Mouse (Mus musculus) MEL (cell line): ENCODE data around the gene Smc6. TPM values are rescaled to one million over a fixed set of nuclear protein-coding genes. Genes with fewer than 3 reads are reported as not detected.

Experiments used
- DNase-seq: peaks from one replicate; pipeline ENCODE4 v3.0.0; 2011; ENCODE audit warnings: low read depth, low spot score
- H3K27ac ChIP-seq: 2 replicates; pipeline ENCODE4 v1.5.1; 2012; ENCODE audit warnings: low read depth, mild to moderate bottlenecking, control low read depth, low read length, moderate library complexity; ENCODE audit not compliant: control insufficient read depth
- H3K27me3 ChIP-seq, 2 experiments: fragments of 150-350 bp in 1 of 2; sonication (generic) in 1 of 2; 2 replicates each; pipeline ENCODE4 v1.6.1; 2012; ENCODE audit warnings: low read length in 2 of 2, mild to moderate bottlenecking in 2 of 2, improper control_type of control experiment in 1 of 2, moderate library complexity in 1 of 2; ENCODE audit not compliant: insufficient read depth in 2 of 2, control insufficient read depth in 1 of 2
- H3K36me3 ChIP-seq, 2 experiments: 2 replicates each; pipeline ENCODE4 v1.6.1; 2012 to 2014; ENCODE audit warnings: low read length in 2 of 2, improper control_type of control experiment in 1 of 2, inconsistent platforms in 1 of 2, mild to moderate bottlenecking in 1 of 2; ENCODE audit not compliant: insufficient read depth in 2 of 2, control insufficient read depth in 1 of 2
- H3K4me1 ChIP-seq, 2 experiments: fragments of 150-350 bp in 1 of 2; sonication (generic) in 1 of 2; 2 replicates each; pipeline ENCODE4 v1.6.1; 2012; ENCODE audit warnings: low read length in 2 of 2, improper control_type of control experiment in 1 of 2, mild to moderate bottlenecking in 1 of 2; ENCODE audit not compliant: insufficient read depth in 2 of 2, control insufficient read depth in 1 of 2
- H3K4me3 ChIP-seq, 2 experiments: fragments of 150-350 bp in 1 of 2; sonication (generic) in 1 of 2; 2 replicates each; pipeline ENCODE4 v1.5.1; 2012; ENCODE audit warnings: low read depth in 2 of 2, low read length in 2 of 2, mild to moderate bottlenecking in 2 of 2, moderate library complexity in 2 of 2, control low read depth in 1 of 2, improper control_type of control experiment in 1 of 2; ENCODE audit not compliant: control insufficient read depth in 1 of 2, insufficient read depth in 1 of 2
- H3K79me2 ChIP-seq: 2 replicates; pipeline ENCODE4 v1.6.1; 2012; ENCODE audit warnings: mild to moderate bottlenecking, low read length, moderate library complexity; ENCODE audit not compliant: control insufficient read depth, poor library complexity, insufficient read depth
- H3K9ac ChIP-seq: 2 replicates; pipeline ENCODE4 v1.6.1; 2012; ENCODE audit warnings: low read depth, mild to moderate bottlenecking, control low read depth, low read length, moderate library complexity; ENCODE audit not compliant: control insufficient read depth, poor library complexity, severe bottlenecking
- H3K9me3 ChIP-seq: fragments of 150-350 bp; sonication (generic); replicated peaks from 2 replicates; pipeline ENCODE4 v1.6.1; 2012; ENCODE audit warnings: mild to moderate bottlenecking, low read length, improper control_type of control experiment, moderate library complexity; ENCODE audit not compliant: insufficient read depth
- BHLHE40 ChIP-seq: IDR thresholded peaks from 2 replicates; pipeline ENCODE4 v1.6.1; 2012; ENCODE audit warnings: low read depth, mild to moderate bottlenecking, inconsistent platforms, low read length, improper control_type of control experiment, borderline replicate concordance
- CTCF ChIP-seq, 3 experiments: IDR thresholded peaks in 2 of 3; conservative IDR thresholded peaks in 1 of 3; 2 replicates each; pipeline ENCODE4 v1.5.1; 2011 to 2012; ENCODE audit warnings: low read length in 3 of 3, low read depth in 2 of 3, mild to moderate bottlenecking in 2 of 3, improper control_type of control experiment in 1 of 3, inconsistent platforms in 1 of 3, mixed read lengths in 1 of 3, moderate library complexity in 1 of 3; ENCODE audit not compliant: control insufficient read depth in 1 of 3, insufficient read depth in 1 of 3, poor library complexity in 1 of 3, severe bottlenecking in 1 of 3
- ELF1 ChIP-seq: IDR thresholded peaks from 2 replicates; pipeline ENCODE4 v1.6.1; 2014; ENCODE audit warnings: low read depth, mild to moderate bottlenecking, inconsistent platforms, low read length, improper control_type of control experiment, moderate library complexity
- EP300 ChIP-seq, 2 experiments: IDR thresholded peaks; 2 replicates each; pipeline ENCODE4 v1.6.1; 2011; ENCODE audit warnings: improper control_type of control experiment in 2 of 2, low read length in 2 of 2, low read depth in 1 of 2, mild to moderate bottlenecking in 1 of 2
- ETS1 ChIP-seq: IDR thresholded peaks from 2 replicates; pipeline ENCODE4 v1.6.1; 2012; ENCODE audit warnings: low read depth, mild to moderate bottlenecking, inconsistent platforms, low read length, improper control_type of control experiment, moderate library complexity
- GATA1 ChIP-seq: IDR thresholded peaks from 2 replicates; pipeline ENCODE4 v1.6.1; 2011; ENCODE audit warnings: low read depth, low read length, improper control_type of control experiment
- HCFC1 ChIP-seq: IDR thresholded peaks from 2 replicates; pipeline ENCODE4 v1.6.1; 2012; ENCODE audit warnings: low read depth, mild to moderate bottlenecking, inconsistent platforms, low read length, improper control_type of control experiment, moderate library complexity
- MAFK ChIP-seq: IDR thresholded peaks from 2 replicates; pipeline ENCODE4 v1.6.1; 2011; ENCODE audit warnings: low read depth, mild to moderate bottlenecking, low read length, improper control_type of control experiment, borderline replicate concordance
- MYB ChIP-seq: IDR thresholded peaks from 2 replicates; pipeline ENCODE4 v1.6.1; 2011; ENCODE audit warnings: mild to moderate bottlenecking, low read depth, low read length, improper control_type of control experiment
- NELFE ChIP-seq: IDR thresholded peaks from 2 replicates; pipeline ENCODE4 v1.6.1; 2011; ENCODE audit warnings: low read depth, low read length, improper control_type of control experiment
- POLR2AphosphoS5 ChIP-seq: IDR thresholded peaks from 2 replicates; pipeline ENCODE4 v1.6.1; 2012; ENCODE audit warnings: low read depth, borderline replicate concordance, mild to moderate bottlenecking, inconsistent platforms, low read length, moderate library complexity, mixed read lengths
- RCOR1 ChIP-seq: IDR thresholded peaks from 2 replicates; pipeline ENCODE4 v1.6.1; 2012; ENCODE audit warnings: low read depth, mild to moderate bottlenecking, inconsistent platforms, low read length, improper control_type of control experiment
- USF2 ChIP-seq, 2 experiments: IDR thresholded peaks; 2 replicates each; pipeline ENCODE4 v1.6.1; 2011 to 2012; ENCODE audit warnings: improper control_type of control experiment in 2 of 2, low read length in 2 of 2, borderline replicate concordance in 1 of 2, inconsistent platforms in 1 of 2, low read depth in 1 of 2, mild to moderate bottlenecking in 1 of 2; ENCODE audit not compliant: insufficient read depth in 1 of 2
- ZC3H11A ChIP-seq: IDR thresholded peaks from 2 replicates; pipeline ENCODE4 v1.6.1; 2012; ENCODE audit warnings: low read depth, mild to moderate bottlenecking, inconsistent platforms, low read length, improper control_type of control experiment
- ZNF384 ChIP-seq: IDR thresholded peaks from 2 replicates; pipeline ENCODE4 v1.6.1; 2012; ENCODE audit warnings: low read depth, mild to moderate bottlenecking, inconsistent platforms, low read length, improper control_type of control experiment
- polyA plus RNA-seq, 2 experiments: library from polyadenylated mRNA; stranded (reverse) in 1 of 2; unstranded in 1 of 2; fragments of >175 nt in 1 of 2; fragments of >200 nt in 1 of 2; gene quantifications; 2 replicates each; pipeline versions ENCODE4 v1.2.1 to v1.2.4; 2012; ENCODE audit warnings: low replicate concordance in 2 of 2, low read depth in 1 of 2; ENCODE audit not compliant: insufficient read length in 2 of 2, insufficient read depth in 1 of 2, missing spikeins in 1 of 2
- total RNA-seq: library from RNA; depleted of rRNA; stranded (reverse); fragments of 300-350 nt; gene quantifications from 2 replicates; pipeline ENCODE4 v1.2.3, GENCODE M21; 2012

Gene Smc6
- total and polyA plus RNA-seq, 3 experiments, result 46.7 to 170 (median 63.3) TPM

- DNase-seq, result peak; percentile 25
- no peak overlapping the region for H3K27ac ChIP-seq
- no peaks in the 10 kb centered on the region for H3K27me3 ChIP-seq
- TF ChIP-seq ETS1, result no peak
- TF ChIP-seq MAFK, result no peak
- TF ChIP-seq NELFE, result no peak
- no peak for TF ChIP-seq BHLHE40
- peak; percentile 35 to 69; a peak in 3 of 4 replicates for TF ChIP-seq EP300 (IDR thresholded peaks at IDR 0.05; ENCODE audit: low read depth in 1 of 2, low read length in 2 of 2)
- no peak for TF ChIP-seq RCOR1
- TF ChIP-seq POLR2AphosphoS5, result no peak
- TF ChIP-seq GATA1, result peak; percentile 52; the same call in 1 of the 2 replicates
- no peak for TF ChIP-seq USF2 (IDR thresholded peaks at IDR 0.05; ENCODE audit: borderline replicate concordance in 1 of 2, insufficient read depth in 1 of 2, low read depth in 1 of 2, low read length in 2 of 2)
- TF ChIP-seq HCFC1, result no peak
- no peak for TF ChIP-seq ZC3H11A
- peaks cover 5 to 16% of the 10 kb centered on the region in 2 experiments; a peak in 3 of 4 replicates for H3K4me1 ChIP-seq
- H3K9ac ChIP-seq, result no peak overlapping the region
- no peaks in the 10 kb centered on the region for H3K79me2 ChIP-seq
- H3K4me3 ChIP-seq, result no peak overlapping the region
- H3K9me3 ChIP-seq, result no peaks in the 10 kb centered on the region
- H3K36me3 ChIP-seq, result peaks cover 0 to 18% of the 10 kb centered on the region in 2 experiments; a peak in 2 of 4 replicates
Observed at GRCm38 (mm10) chr12:11226529-11227268, 39.0 kb upstream of the Smc6 start.

- DNase-seq, result peak; percentile 29
- Histone ChIP-seq H3K9me3 (no peaks in the 10 kb centered on the region), H3K4me1 (peaks cover 5 to 14% of the 10 kb centered on the region in 2 experiments), H3K4me3 (no peak overlapping the region), H3K79me2 (no peaks in the 10 kb centered on the region), H3K27me3 (no peaks in the 10 kb centered on the region), H3K36me3 (peaks cover 0 to 18% of the 10 kb centered on the region in 2 experiments; a peak in 2 of 4 replicates), H3K27ac (no peak overlapping the region), H3K9ac (no peak overlapping the region)
- TF ChIP-seq RCOR1 (0 out of 2 replicates have a peak, but pooled peaks have one; percentile 24), CTCF (IDR thresholded peaks at IDR 0.05 in 2 of 3, conservative IDR thresholded peaks at IDR 0.05 in 1 of 3; ENCODE audit: control insufficient read depth in 1 of 3, insufficient read depth in 1 of 3, low read depth in 2 of 3, low read length in 3 of 3, poor library complexity in 1 of 3, severe bottlenecking in 1 of 3) (no peak), ELF1 (peak; percentile 40; the same call in 1 of the 2 replicates), ZNF384 (peak; percentile 69), MYB (no peak), EP300 (IDR thresholded peaks at IDR 0.05; ENCODE audit: low read depth in 1 of 2, low read length in 2 of 2) (peak in 1 of 2 experiments; percentile 29; a peak in 1 of 4 replicates)
Observed at GRCm38 (mm10) chr12:11230267-11230666, 35.4 kb upstream of the Smc6 start.
